Mouse (Mus musculus): ENCODE measurements around the gene Adam26b.
"Not testable (repeated sequence)": the region's sequence is repeated elsewhere in the genome, so short reads cannot be mapped to it uniquely, and the experiment has no call there.

Gene Adam26b

GRCm38 (mm10) chr8:43528006-43528405 is at the start of gene Adam26b:
Gene Adam26b (minus strand): TSS chr8:43528106.
- not testable (repeated sequence) for DNase-seq (ENCODE audit: low spot score)

GRCm38 (mm10) chr8:43576607-43577006 is 48.7 kb upstream of the Adam26b start, which contains the start of gene Adam26a:
Gene Adam26a (minus strand): TSS chr8:43576707.
- DNase-seq (ENCODE audit: low spot score), result not testable (repeated sequence)

Measured in yolk sac, embryonic 10.5 days (tissue).